Mouse (Mus musculus) midbrain, embryonic 13.5 days (tissue): ENCODE results near the gene Cyp4f14. TPM values are rescaled to one million over a fixed set of nuclear protein-coding genes. Genes with fewer than 3 reads are reported as not detected.

ENCODE experiments used
- ATAC-seq: fragments of 200-750 bp; cut with Nextera tagmentation; 2 replicates; pipeline ENCODE4 v1.8.0; 2017; ENCODE audit warnings: mild to moderate bottlenecking, moderate TSS enrichment, moderate library complexity
- H3K27ac ChIP-seq: fragments of 300-500 bp; sonication (generic); 2 replicates; pipeline ENCODE4 v1.5.1; 2015; ENCODE audit warnings: inconsistent platforms, mild to moderate bottlenecking, moderate library complexity
- H3K27me3 ChIP-seq: fragments of 300-500 bp; sonication (generic); 2 replicates; pipeline ENCODE4 v1.6.1; 2015; ENCODE audit warnings: mild to moderate bottlenecking, inconsistent platforms
- H3K36me3 ChIP-seq: fragments of 300-500 bp; sonication (generic); 2 replicates; pipeline ENCODE4 v1.6.1; 2015; ENCODE audit warnings: mild to moderate bottlenecking, inconsistent platforms
- H3K4me1 ChIP-seq: fragments of 300-500 bp; sonication (generic); replicated peaks from 2 replicates; pipeline ENCODE4 v1.6.1; 2015; ENCODE audit warnings: inconsistent platforms
- H3K4me2 ChIP-seq: fragments of 300-500 bp; sonication (generic); replicated peaks from 2 replicates; pipeline ENCODE4 v1.6.1; 2015; ENCODE audit warnings: moderate library complexity, mild to moderate bottlenecking, inconsistent platforms
- H3K4me3 ChIP-seq: fragments of 300-500 bp; sonication (generic); replicated peaks from 2 replicates; pipeline ENCODE4 v1.5.1; 2015; ENCODE audit warnings: mild to moderate bottlenecking, inconsistent platforms
- H3K9ac ChIP-seq: fragments of 300-500 bp; sonication (generic); replicated peaks from 2 replicates; pipeline ENCODE4 v1.6.1; 2015; ENCODE audit warnings: mild to moderate bottlenecking, inconsistent platforms
- H3K9me3 ChIP-seq: fragments of 300-500 bp; sonication (generic); 2 replicates; pipeline ENCODE4 v1.6.1; 2016; ENCODE audit warnings: mild to moderate bottlenecking, inconsistent platforms
- WGBS: fragments of 180-500 bp; shearing (Covaris S2); methylation state at CpG from one replicate; pipeline ENCODE4 v1.1.7; 2015; 5-methylcytosine and 5-hydroxymethylcytosine counted together
- polyA plus RNA-seq: library from polyadenylated mRNA; unstranded; fragments of >200 nt; fragmentation: Nextera tagmentation; extraction: Ambion mirVana; gene quantifications from 2 replicates; pipeline ENCODE4 v1.2.1, GENCODE M21; 2015

Gene Cyp4f14
- polyA plus RNA-seq, 1 experiment from 2014 or later, result not detected

DNA sequence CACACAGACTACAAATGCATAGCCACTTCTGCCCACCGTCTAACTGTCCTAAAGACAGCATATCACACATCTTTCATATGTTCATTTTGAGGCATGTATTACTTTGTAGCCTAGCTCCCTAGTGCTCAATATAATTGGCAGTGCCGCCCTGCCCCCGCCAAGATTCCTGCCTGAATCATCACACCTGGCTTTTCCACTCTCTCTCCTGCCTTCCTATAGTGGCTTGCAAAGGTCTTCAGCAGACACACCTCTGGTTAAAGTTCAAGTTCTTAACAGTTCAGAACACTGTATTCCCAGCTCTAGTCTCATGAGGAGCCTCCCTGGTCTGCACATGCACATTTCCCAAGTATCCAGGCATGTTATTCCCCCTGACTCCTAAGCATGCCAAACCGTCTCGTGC is 10.7 kb upstream of the Cyp4f14 start:
- no peak for ATAC-seq
- no peaks in the 10 kb centered on the region for H3K36me3 ChIP-seq
- no peak overlapping the region for H3K4me3 ChIP-seq
- H3K9ac ChIP-seq, result no peak overlapping the region
- no peaks in the 10 kb centered on the region for H3K9me3 ChIP-seq
- 86% methylated on average over 5 of the region's 5 CpGs for WGBS
- H3K27me3 ChIP-seq, result peaks cover 16% of the 10 kb centered on the region; the same call in 1 of the 2 replicates
- peaks cover 9% of the 10 kb centered on the region for H3K4me1 ChIP-seq
- no peak overlapping the region for H3K4me2 ChIP-seq
- H3K27ac ChIP-seq, result no peak overlapping the region

DNA sequence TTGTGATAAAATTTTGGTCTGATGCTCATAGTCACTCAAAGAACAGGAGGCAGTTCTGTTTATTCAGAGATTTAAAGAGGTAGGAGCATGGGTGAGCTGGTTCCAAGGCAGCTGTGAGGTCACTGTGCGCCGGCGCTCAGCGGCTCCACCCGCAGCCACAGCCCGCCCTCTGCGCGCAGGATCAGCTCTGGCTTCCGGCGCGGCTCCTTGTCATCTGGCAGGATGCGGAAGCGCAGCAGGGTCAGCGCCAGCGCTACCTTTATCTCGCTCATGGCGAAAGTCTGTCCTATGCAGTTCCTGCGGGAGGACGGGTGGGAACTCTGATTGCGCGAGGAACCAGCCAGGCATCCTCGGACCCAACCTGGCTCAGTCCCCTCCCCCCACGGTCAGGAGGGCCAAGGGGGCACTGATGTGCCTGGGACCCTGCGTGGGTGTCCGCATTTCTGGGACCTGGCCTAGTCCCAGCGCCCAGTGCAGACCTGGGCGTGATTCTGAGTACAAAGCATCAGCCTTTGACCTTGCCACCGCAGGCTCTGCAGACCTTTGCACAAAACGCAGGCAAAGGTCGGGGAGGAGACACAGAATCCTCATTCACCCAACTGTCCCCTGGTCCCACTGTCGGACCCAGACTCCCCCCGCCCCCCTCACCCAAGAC is 7.6 kb upstream of the Cyp4f14 start:
- peak; percentile 97 for ATAC-seq
- H3K9ac ChIP-seq, result peak overlapping the region; percentile 71
- no peaks in the 10 kb centered on the region for H3K36me3 ChIP-seq
- peak overlapping the region; percentile 52 for H3K27ac ChIP-seq
- peak overlapping the region; percentile 58 for H3K4me2 ChIP-seq
- peak overlapping the region; percentile 46 for H3K4me3 ChIP-seq
- H3K9me3 ChIP-seq, result peaks cover 7% of the 10 kb centered on the region; the same call in 1 of the 2 replicates
- 19% methylated on average over 32 of the region's 32 CpGs for WGBS
- H3K4me1 ChIP-seq, result peaks cover 9% of the 10 kb centered on the region
- H3K27me3 ChIP-seq, result peaks cover 16% of the 10 kb centered on the region; the same call in 1 of the 2 replicates

DNA sequence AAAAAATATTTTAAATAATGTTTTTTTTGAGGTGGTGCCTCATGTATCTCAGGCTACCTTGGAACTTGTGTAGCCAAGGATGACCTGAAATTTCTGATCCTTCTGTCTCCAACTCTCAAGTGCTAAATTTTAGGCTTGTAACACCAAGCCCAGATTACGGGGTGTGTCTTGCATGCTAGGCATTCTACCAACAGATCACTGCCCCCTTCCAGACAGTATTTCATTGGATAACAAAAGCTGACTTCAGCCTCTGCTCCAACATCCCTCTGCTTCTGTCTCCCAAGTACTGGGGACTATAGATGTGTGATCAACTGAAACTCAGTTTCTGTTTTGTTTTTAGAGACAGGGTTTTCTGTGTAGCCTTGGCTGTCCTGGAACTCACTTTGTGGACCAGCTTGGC is 6.5 kb upstream of the Cyp4f14 start:
- Histone ChIP-seq H3K4me3 (no peak overlapping the region), H3K4me2 (no peak overlapping the region), H3K36me3 (no peaks in the 10 kb centered on the region), H3K27ac (no peak overlapping the region), H3K27me3 (peaks cover 20% of the 10 kb centered on the region), H3K9ac (no peak overlapping the region), H3K4me1 (peaks cover 9% of the 10 kb centered on the region), H3K9me3 (peaks cover 7% of the 10 kb centered on the region; the same call in 1 of the 2 replicates)
- 95% methylated on average over 1 of the region's 1 CpGs for WGBS
- no peak for ATAC-seq

DNA sequence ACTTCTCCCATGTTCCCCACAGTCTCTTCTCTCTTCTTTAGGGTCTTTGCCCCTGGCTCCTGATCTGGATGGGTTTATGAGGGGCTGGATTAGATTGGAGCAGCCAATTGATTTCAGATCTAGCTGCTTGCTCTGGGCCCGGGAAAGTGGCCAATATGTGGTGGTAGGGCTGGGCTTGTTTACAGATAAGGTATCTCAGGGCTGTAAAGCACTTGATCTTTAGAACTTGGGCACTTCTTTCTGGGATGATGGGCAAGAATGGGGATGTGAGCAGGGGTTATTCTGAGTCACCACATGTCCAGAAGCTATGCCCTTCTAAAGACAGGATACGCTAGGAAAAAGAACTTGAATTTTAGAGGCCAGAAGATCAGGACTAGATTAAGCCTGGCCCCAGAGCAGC is 2.0 kb upstream of the Cyp4f14 start:
- H3K4me1 ChIP-seq, result peaks cover 1% of the 10 kb centered on the region; the same call in 1 of the 2 replicates
- H3K27me3 ChIP-seq, result peaks cover 7% of the 10 kb centered on the region
- no peak overlapping the region for H3K4me3 ChIP-seq
- no peak overlapping the region for H3K4me2 ChIP-seq
- 90% methylated on average over 2 of the region's 2 CpGs for WGBS
- peaks cover 7% of the 10 kb centered on the region; the same call in 1 of the 2 replicates for H3K9me3 ChIP-seq
- H3K36me3 ChIP-seq, result no peaks in the 10 kb centered on the region
- H3K27ac ChIP-seq, result no peak overlapping the region
- H3K9ac ChIP-seq, result no peak overlapping the region
- ATAC-seq, result no peak

DNA sequence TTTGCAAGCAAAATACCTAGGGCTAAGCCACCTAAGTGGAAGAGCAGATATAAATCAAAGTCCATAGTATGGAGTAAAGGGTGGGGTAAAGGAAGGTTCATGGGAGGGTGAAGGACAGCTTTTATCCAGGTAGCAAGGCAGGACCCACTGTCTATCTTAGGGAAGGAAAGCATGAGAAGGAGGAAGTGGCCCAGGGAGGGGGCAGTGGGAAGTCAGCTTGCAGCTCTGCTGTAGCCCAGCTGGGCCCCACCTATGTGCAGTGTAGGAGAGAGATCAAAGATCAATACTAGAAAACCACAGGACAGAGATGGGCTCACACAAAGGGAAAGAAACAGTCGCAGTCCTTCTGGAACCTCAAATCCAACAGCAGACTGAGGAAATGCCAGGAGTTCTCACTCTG is 1.1 kb downstream of the Cyp4f14 start:
- no peak overlapping the region for H3K27ac ChIP-seq
- no peaks in the 10 kb centered on the region for H3K36me3 ChIP-seq
- peaks cover 7% of the 10 kb centered on the region; the same call in 1 of the 2 replicates for H3K9me3 ChIP-seq
- 80% methylated on average over 1 of the region's 1 CpGs for WGBS
- no peak for ATAC-seq
- no peak overlapping the region for H3K9ac ChIP-seq
- H3K4me3 ChIP-seq, result no peak overlapping the region
- H3K4me2 ChIP-seq, result no peak overlapping the region
- H3K4me1 ChIP-seq, result no peaks in the 10 kb centered on the region
- peaks cover 10% of the 10 kb centered on the region for H3K27me3 ChIP-seq

DNA sequence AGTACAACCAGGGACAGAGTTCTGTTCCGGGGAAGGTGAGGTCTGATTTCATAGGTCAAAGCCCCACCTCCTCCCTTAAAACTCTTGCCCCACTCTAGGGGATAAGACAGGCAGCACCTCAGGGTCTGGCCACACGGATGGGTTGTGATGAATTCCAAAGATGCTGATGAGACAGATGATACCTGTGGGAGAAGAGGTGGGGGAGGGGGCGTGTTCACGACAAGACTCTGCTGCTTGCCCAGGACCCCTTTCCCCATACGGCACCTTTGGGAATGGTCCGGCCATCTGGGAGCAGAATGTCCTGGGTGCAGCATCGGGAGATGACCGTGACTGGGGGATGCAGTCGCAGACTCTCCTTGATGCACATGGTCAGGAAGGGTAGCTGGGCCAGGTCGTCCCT is 11.0 kb downstream of the Cyp4f14 start:
- Histone ChIP-seq H3K4me3 (no peak overlapping the region), H3K9me3 (no peaks in the 10 kb centered on the region), H3K9ac (no peak overlapping the region), H3K36me3 (no peaks in the 10 kb centered on the region), H3K4me1 (no peaks in the 10 kb centered on the region), H3K4me2 (no peak overlapping the region), H3K27ac (no peak overlapping the region), H3K27me3 (peaks cover 9% of the 10 kb centered on the region)
- ATAC-seq, result no peak
- 84% methylated on average over 10 of the region's 10 CpGs for WGBS

DNA sequence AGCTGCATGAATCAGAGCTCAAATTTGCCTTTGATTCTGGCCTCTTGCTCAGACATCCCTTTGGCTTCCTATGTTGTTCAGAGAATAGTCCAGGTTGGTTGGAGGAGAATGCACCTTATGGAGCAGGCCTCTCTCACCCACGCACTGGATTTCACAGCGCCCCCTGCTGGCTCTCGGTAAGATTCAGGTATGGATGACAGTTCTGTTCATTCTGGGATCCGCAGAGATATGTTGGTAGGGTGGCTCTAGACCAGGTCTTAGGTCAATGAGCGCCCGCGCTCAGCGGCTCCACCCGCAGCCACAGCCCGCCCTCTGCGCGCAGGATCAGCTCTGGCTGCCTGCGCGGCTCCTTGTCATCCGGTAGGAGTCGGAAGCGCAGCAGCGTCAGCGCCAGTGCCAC is 11.9 kb downstream of the Cyp4f14 start:
- H3K36me3 ChIP-seq, result no peaks in the 10 kb centered on the region
- H3K27ac ChIP-seq, result no peak overlapping the region
- H3K9ac ChIP-seq, result no peak overlapping the region
- H3K4me1 ChIP-seq, result no peaks in the 10 kb centered on the region
- peak overlapping the region; percentile 14; the same call in 1 of the 2 replicates for H3K4me3 ChIP-seq
- peak; percentile 45; the same call in 1 of the 2 replicates for ATAC-seq
- no peaks in the 10 kb centered on the region for H3K9me3 ChIP-seq
- H3K4me2 ChIP-seq, result peak overlapping the region; percentile 36
- 14% methylated on average over 19 of the region's 19 CpGs for WGBS
- peaks cover 9% of the 10 kb centered on the region for H3K27me3 ChIP-seq

DNA sequence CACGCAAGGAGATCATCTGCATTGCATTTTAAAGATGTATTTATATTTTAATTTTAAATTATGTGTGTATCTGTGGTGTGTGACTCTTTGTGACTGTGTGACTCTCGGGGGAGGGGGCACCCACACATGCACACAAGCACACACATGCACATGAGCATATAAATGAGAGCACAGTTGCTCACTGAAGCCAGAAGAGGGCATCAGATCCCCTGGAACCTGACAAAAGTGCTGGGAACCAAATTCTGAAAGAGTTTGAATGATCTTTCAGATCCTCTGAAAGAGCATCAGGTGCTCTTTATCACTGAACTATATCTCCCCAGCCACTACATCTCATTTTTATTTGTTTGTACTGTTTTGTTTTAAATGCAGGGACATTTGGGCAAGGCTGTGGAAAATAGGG is 12.7 kb downstream of the Cyp4f14 start:
- peaks cover 9% of the 10 kb centered on the region for H3K27me3 ChIP-seq
- H3K27ac ChIP-seq, result no peak overlapping the region
- ATAC-seq, result no peak
- H3K9ac ChIP-seq, result no peak overlapping the region
- no peak overlapping the region for H3K4me2 ChIP-seq
- WGBS, result 81% methylated on average over 2 of the region's 2 CpGs
- H3K4me3 ChIP-seq, result no peak overlapping the region
- no peaks in the 10 kb centered on the region for H3K9me3 ChIP-seq
- no peaks in the 10 kb centered on the region for H3K4me1 ChIP-seq
- H3K36me3 ChIP-seq, result no peaks in the 10 kb centered on the region

DNA sequence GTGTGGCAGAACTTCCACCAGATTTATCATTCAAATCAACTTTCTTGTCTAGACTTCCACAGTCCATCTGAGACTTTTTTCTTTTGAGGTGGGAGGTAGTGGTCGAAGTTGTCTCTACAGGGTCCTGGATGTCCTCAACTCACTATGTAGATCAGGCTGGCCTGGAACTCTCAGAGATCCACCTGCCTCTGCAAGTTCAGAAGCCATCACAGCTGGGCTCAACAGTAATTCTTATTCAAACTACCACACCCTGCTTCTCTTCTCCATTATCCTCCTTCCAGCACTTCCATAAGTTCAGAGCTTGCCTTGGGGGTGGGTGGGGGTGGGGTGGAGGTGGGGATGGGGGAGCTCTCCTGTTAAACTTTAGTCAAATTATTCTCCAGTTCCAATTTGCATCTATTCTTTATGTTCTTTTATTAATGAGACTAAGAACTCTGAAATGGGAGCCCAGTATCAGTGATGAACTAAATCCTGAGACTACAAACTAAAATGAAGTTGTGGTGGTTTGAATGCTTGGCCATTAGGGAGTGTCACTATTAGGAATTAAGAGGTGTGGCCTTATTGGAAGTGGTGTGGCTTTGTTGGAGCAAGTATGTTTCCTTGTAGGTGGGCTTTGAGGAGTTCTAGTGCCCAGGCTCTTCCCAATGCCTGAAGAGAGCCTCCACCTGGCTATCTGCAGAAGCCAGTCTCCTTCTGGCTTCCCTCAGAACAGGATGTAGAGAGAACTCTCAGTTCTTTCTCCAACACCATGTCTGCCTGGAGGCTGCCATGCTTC is 15.2 kb downstream of the Cyp4f14 start:
- peaks cover 3% of the 10 kb centered on the region for H3K27me3 ChIP-seq
- ATAC-seq, result no peak
- H3K36me3 ChIP-seq, result no peaks in the 10 kb centered on the region
- no peaks in the 10 kb centered on the region for H3K4me1 ChIP-seq
- no peak overlapping the region for H3K9ac ChIP-seq
- 69% methylated on average over 1 of the region's 1 CpGs for WGBS
- H3K9me3 ChIP-seq, result no peaks in the 10 kb centered on the region
- H3K4me3 ChIP-seq, result no peak overlapping the region
- H3K4me2 ChIP-seq, result no peak overlapping the region
- no peak overlapping the region for H3K27ac ChIP-seq

DNA sequence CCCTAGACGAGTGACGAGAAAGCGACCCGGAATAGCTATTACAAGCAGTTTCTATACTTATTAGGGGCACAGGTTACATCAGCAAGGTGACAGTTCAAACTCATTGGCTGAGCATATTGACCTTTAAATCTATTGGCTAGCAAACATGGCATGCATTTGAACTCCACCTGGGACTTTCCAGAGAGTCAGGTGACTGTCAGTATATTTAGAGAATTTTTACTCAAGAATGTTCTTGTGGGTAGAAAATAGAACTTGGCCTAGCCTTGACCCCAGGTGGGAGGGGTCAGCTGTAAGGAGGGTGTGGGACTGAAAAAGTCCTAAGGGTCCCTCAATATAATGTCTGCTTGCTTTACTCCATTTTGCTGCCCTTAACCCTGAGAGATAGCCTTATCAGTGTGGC is 21.7 kb downstream of the Cyp4f14 start:
- Histone ChIP-seq H3K4me3 (no peak overlapping the region), H3K27ac (no peak overlapping the region), H3K4me1 (peaks cover 10% of the 10 kb centered on the region), H3K9ac (no peak overlapping the region), H3K9me3 (no peaks in the 10 kb centered on the region), H3K4me2 (no peak overlapping the region), H3K27me3 (no peaks in the 10 kb centered on the region), H3K36me3 (no peaks in the 10 kb centered on the region)
- ATAC-seq, result no peak
- WGBS, result 90% methylated on average over 4 of the region's 4 CpGs

DNA sequence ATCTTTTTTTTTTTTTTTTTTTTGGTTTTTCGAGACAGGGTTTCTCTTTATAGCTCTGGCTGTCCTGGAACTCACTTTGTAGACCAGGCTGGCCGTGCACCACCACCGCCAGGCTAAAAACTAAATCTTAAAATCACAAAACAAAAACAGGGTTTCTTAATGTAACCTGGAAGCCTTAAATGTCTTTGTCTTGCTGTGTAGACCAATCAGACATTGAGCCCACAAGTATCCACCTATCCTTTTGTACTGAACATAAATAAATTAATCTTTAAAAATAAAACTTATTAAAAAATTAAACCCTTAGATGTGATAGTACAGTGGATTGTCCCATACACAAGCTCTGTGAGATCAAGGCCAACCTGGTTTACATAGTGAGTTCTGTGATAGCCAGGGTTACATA is 23.2 kb downstream of the Cyp4f14 start:
- no peak overlapping the region for H3K27ac ChIP-seq
- H3K9ac ChIP-seq, result no peak overlapping the region
- H3K9me3 ChIP-seq, result no peaks in the 10 kb centered on the region
- 90% methylated on average over 3 of the region's 3 CpGs for WGBS
- no peak overlapping the region for H3K4me2 ChIP-seq
- H3K27me3 ChIP-seq, result no peaks in the 10 kb centered on the region
- no peak for ATAC-seq
- no peak overlapping the region for H3K4me3 ChIP-seq
- H3K4me1 ChIP-seq, result peaks cover 20% of the 10 kb centered on the region
- H3K36me3 ChIP-seq, result no peaks in the 10 kb centered on the region
